Mouse (Mus musculus): Measurements from ENCODE around the gene Tprn.

Gene Tprn

GRCm38 (mm10) chr2:25267241-25267640, 4.8 kb downstream of the Tprn start:
- DNase-seq: no peak

GRCm38 (mm10) chr2:25267746-25268309, 5.4 kb downstream of the Tprn start:
- DNase-seq: no peak

GRCm38 (mm10) chr2:25271827-25272511, 9.6 kb downstream of the Tprn start, which contains the start of the genes Ssna1 and Anapc2:
TSS of gene Ssna1 (minus strand) at chr2:25272438.
TSS of gene Anapc2 (plus strand) at chr2:25272478.
- DNase-seq: peak; percentile 99

- DNase-seq: no peak
Measured at GRCm38 (mm10) chr2:25272515-25272914, 10.1 kb downstream of the Tprn start.

- DNase-seq: no peak
Measured at GRCm38 (mm10) chr2:25273010-25273409, 10.6 kb downstream of the Tprn start.

- DNase-seq: peak; percentile 92 to 95
Measured at GRCm38 (mm10) chr2:25278928-25279882, 16.8 kb downstream of the Tprn start.

GRCm38 (mm10) chr2:25285551-25285950, 23.1 kb downstream of the Tprn start:
- no peak for DNase-seq

GRCm38 (mm10) chr2:25286314-25286713, 23.9 kb downstream of the Tprn start:
- no peak for DNase-seq

- no peak for DNase-seq
Measured at GRCm38 (mm10) chr2:25286837-25287636, 24.6 kb downstream of the Tprn start.

GRCm38 (mm10) chr2:25287927-25288649, 25.7 kb downstream of the Tprn start, which contains the start of gene Tmem210:
TSS of gene Tmem210 (plus strand) at chr2:25288145.
- DNase-seq: no peak

- no peak for DNase-seq
Measured at GRCm38 (mm10) chr2:25288734-25289345, 26.4 kb downstream of the Tprn start.

- DNase-seq: no peak
Measured at GRCm38 (mm10) chr2:25289651-25290050, 27.2 kb downstream of the Tprn start, which contains the start of gene Lrrc26. TSS of gene Lrrc26 (plus strand) at chr2:25289915.

GRCm38 (mm10) chr2:25290101-25290815, 27.8 kb downstream of the Tprn start:
- DNase-seq: no peak

- no peak for DNase-seq
Measured at GRCm38 (mm10) chr2:25290816-25291130, 28.4 kb downstream of the Tprn start.

GRCm38 (mm10) chr2:25291184-25292053, 29.0 kb downstream of the Tprn start:
- DNase-seq: no peak

GRCm38 (mm10) chr2:25292054-25292544, 29.7 kb downstream of the Tprn start:
- no peak for DNase-seq

GRCm38 (mm10) chr2:25292856-25293255, 30.4 kb downstream of the Tprn start:
- DNase-seq: peak; percentile 88

- DNase-seq: no peak
Measured at GRCm38 (mm10) chr2:25293706-25294105, 31.3 kb downstream of the Tprn start.

- DNase-seq: no peak
Measured at GRCm38 (mm10) chr2:25297093-25297492, 34.7 kb downstream of the Tprn start.

Data from B cell, adult 2 months (primary cell).